Mouse (Mus musculus): Measurements from ENCODE around the gene Rnf220. TPM values are rescaled to one million over a fixed set of nuclear protein-coding genes. Genes with fewer than 3 reads are reported as not detected.

Gene Rnf220
- polyA plus RNA-seq, 1 experiment from 2014 or later, result 49.2 TPM

GRCm38 (mm10) chr4:117525990-117526389 lies 29.1 kb upstream of the Rnf220 start:
- peaks cover 25% of the 10 kb centered on the region for H3K27me3 ChIP-seq
- ATAC-seq, result no peak
- no peak for TF ChIP-seq CTCF (IDR thresholded peaks at IDR 0.05)
- no peak for DNase-seq (ENCODE audit: low read depth, low spot score)
- in situ Hi-C loops (cut with MboI; ENCODE audit: low pct_unique_long_range_greater_than_20kb), result loop anchor here (10.0 kb wide), 1 partner anchor 201 kb away; no protein-coding TSS in a partner anchor
- ChIA-PET POLR2A (no interaction called here), CTCF (interaction anchor here (0.9 to 1.5 kb wide), 2 partner anchors 23 to 258 kb away, joined by 3 to 4 read pairs; no protein-coding TSS in a partner anchor)

- no peak for ATAC-seq
- in situ Hi-C loops (cut with MboI; ENCODE audit: low pct_unique_long_range_greater_than_20kb), result loop anchor here (10.0 kb wide), 1 partner anchor 197 kb away; no protein-coding TSS in a partner anchor
- CTCF ChIA-PET, result no interaction called here
These were observed 24.5 kb upstream of the Rnf220 start for GRCm38 (mm10) chr4:117521350-117521749.

GRCm38 (mm10) chr4:117518246-117518645 lies 21.4 kb upstream of the Rnf220 start:
- POLR2A ChIA-PET, result interaction anchor here (0.5 kb wide), 1 partner anchor 318 kb away, joined by 4 read pairs; no protein-coding TSS in a partner anchor
- CTCF ChIA-PET, result no interaction called here
- in situ Hi-C loops (cut with MboI; ENCODE audit: low pct_unique_long_range_greater_than_20kb), result no loop called here
- DNase-seq (ENCODE audit: low read depth, low spot score) (no peak), ATAC-seq (no peak)
- TF ChIP-seq CTCF (IDR thresholded peaks at IDR 0.05), result no peak
- H3K27me3 ChIP-seq, result peaks cover 23% of the 10 kb centered on the region

More at GRCm38 (mm10) chr4:117521350-117521749, 24.5 kb upstream of the Rnf220 start:
- DNase-seq (ENCODE audit: low read depth, low spot score), result no peak
- no peak for TF ChIP-seq CTCF (IDR thresholded peaks at IDR 0.05)
- H3K27me3 ChIP-seq, result peaks cover 19% of the 10 kb centered on the region
- POLR2A ChIA-PET, result no interaction called here

GRCm38 (mm10) chr4:117499043-117499442 lies 2.2 kb upstream of the Rnf220 start:
- in situ Hi-C loops (cut with MboI; ENCODE audit: low pct_unique_long_range_greater_than_20kb), result no loop called here
- ChIA-PET POLR2A (no interaction called here), CTCF (no interaction called here)

GRCm38 (mm10) chr4:117495869-117496401 lies 917 bp downstream of the Rnf220 start:
- ATAC-seq, result no peak

More at GRCm38 (mm10) chr4:117499043-117499442, 2.2 kb upstream of the Rnf220 start:
- peaks cover 29% of the 10 kb centered on the region for H3K27me3 ChIP-seq
- DNase-seq (ENCODE audit: low read depth, low spot score) (no peak), ATAC-seq (no peak)
- TF ChIP-seq CTCF (IDR thresholded peaks at IDR 0.05), result no peak

GRCm38 (mm10) chr4:117494911-117495501 lies 1.8 kb downstream of the Rnf220 start:
- TF ChIP-seq CTCF (IDR thresholded peaks at IDR 0.05), result no peak
- ChIA-PET CTCF (no interaction called here), POLR2A (interaction anchor here (0.6 kb wide), 1 partner anchor 73 kb away, joined by 3 read pairs; no protein-coding TSS in a partner anchor)
- DNase-seq (ENCODE audit: low read depth, low spot score) (no peak), ATAC-seq (no peak)
- in situ Hi-C loops (cut with MboI; ENCODE audit: low pct_unique_long_range_greater_than_20kb), result no loop called here
- peaks cover 50% of the 10 kb centered on the region for H3K27me3 ChIP-seq

More at GRCm38 (mm10) chr4:117495869-117496401, 917 bp downstream of the Rnf220 start:
- ChIA-PET CTCF (no interaction called here), POLR2A (interaction anchor here (0.6 kb wide), 1 partner anchor 212 kb away, joined by 3 read pairs; no protein-coding TSS in a partner anchor)
- peaks cover 48% of the 10 kb centered on the region for H3K27me3 ChIP-seq
- in situ Hi-C loops (cut with MboI; ENCODE audit: low pct_unique_long_range_greater_than_20kb), result no loop called here
- DNase-seq (ENCODE audit: low read depth, low spot score), result no peak
- TF ChIP-seq CTCF (IDR thresholded peaks at IDR 0.05), result no peak

GRCm38 (mm10) chr4:117493905-117494851 lies 2.7 kb downstream of the Rnf220 start:
- ChIA-PET POLR2A (no interaction called here), CTCF (no interaction called here)
- DNase-seq (ENCODE audit: low read depth, low spot score) (no peak), ATAC-seq (no peak)
- no peak for TF ChIP-seq CTCF (IDR thresholded peaks at IDR 0.05)
- in situ Hi-C loops (cut with MboI; ENCODE audit: low pct_unique_long_range_greater_than_20kb), result no loop called here
- peaks cover 52% of the 10 kb centered on the region for H3K27me3 ChIP-seq

GRCm38 (mm10) chr4:117493161-117493568 lies 3.7 kb downstream of the Rnf220 start:
- CTCF ChIA-PET, result no interaction called here
- POLR2A ChIA-PET, result no interaction called here
- DNase-seq (ENCODE audit: low read depth, low spot score) (no peak), ATAC-seq (no peak)
- peaks cover 48% of the 10 kb centered on the region for H3K27me3 ChIP-seq
- in situ Hi-C loops (cut with MboI; ENCODE audit: low pct_unique_long_range_greater_than_20kb), result no loop called here
- no peak for TF ChIP-seq CTCF (IDR thresholded peaks at IDR 0.05)

GRCm38 (mm10) chr4:117491840-117492239 lies 5.0 kb downstream of the Rnf220 start:
- in situ Hi-C loops (cut with MboI; ENCODE audit: low pct_unique_long_range_greater_than_20kb), result no loop called here
- ChIA-PET POLR2A (no interaction called here), CTCF (no interaction called here)
- DNase-seq (ENCODE audit: low read depth, low spot score) (no peak), ATAC-seq (no peak)
- H3K27me3 ChIP-seq, result peaks cover 37% of the 10 kb centered on the region
- no peak for TF ChIP-seq CTCF (IDR thresholded peaks at IDR 0.05)

- in situ Hi-C loops (cut with MboI; ENCODE audit: low pct_unique_long_range_greater_than_20kb), result no loop called here
- no peak for TF ChIP-seq CTCF (IDR thresholded peaks at IDR 0.05)
- ChIA-PET CTCF (no interaction called here), POLR2A (no interaction called here)
- no peak for ATAC-seq
- DNase-seq (ENCODE audit: low read depth, low spot score), result no peak
- H3K27me3 ChIP-seq, result peaks cover 38% of the 10 kb centered on the region
These were observed 6.9 kb downstream of the Rnf220 start for GRCm38 (mm10) chr4:117489975-117490374.
